Mouse (Mus musculus): ENCODE measurements at regions not wholly inside any gene's neighbourhood (a gene's known extent, or its start where the extent isn't known, plus 50 kb on each side); places are given as distances from the start of the nearest gene placed in this dataset.

GRCm38 (mm10) chr5:148742158-148742835, 186.8 kb downstream of the Katnal1 start:
- DNase-seq (ENCODE audit: low spot score), result no peak

GRCm38 (mm10) chr5:148741267-148742004, 187.7 kb downstream of the Katnal1 start:
- no peak for DNase-seq (ENCODE audit: low spot score)

GRCm38 (mm10) chr5:148740366-148741266, 188.0 kb upstream of the Ubl3 start:
- peak; percentile 56 for DNase-seq (ENCODE audit: low spot score)

- no peak for DNase-seq (ENCODE audit: low spot score)
Measured at GRCm38 (mm10) chr5:148739672-148740071, 187.1 kb upstream of the Ubl3 start.

GRCm38 (mm10) chr5:148739141-148739540, 186.6 kb upstream of the Ubl3 start:
- no peak for DNase-seq (ENCODE audit: low spot score)

GRCm38 (mm10) chr5:148729541-148729940, 177.0 kb upstream of the Ubl3 start:
- DNase-seq (ENCODE audit: low spot score), result peak; percentile 65

- DNase-seq (ENCODE audit: low spot score), result no peak
Measured at GRCm38 (mm10) chr5:148728492-148728891, 175.9 kb upstream of the Ubl3 start.

GRCm38 (mm10) chr5:148726442-148726841, 173.9 kb upstream of the Ubl3 start:
- DNase-seq (ENCODE audit: low spot score), result no peak

- no peak for DNase-seq (ENCODE audit: low spot score)
Measured at GRCm38 (mm10) chr5:148724470-148724869, 171.9 kb upstream of the Ubl3 start.

GRCm38 (mm10) chr5:148723677-148724227, 171.2 kb upstream of the Ubl3 start:
- no peak for DNase-seq (ENCODE audit: low spot score)

- DNase-seq (ENCODE audit: low spot score), result no peak
Measured at GRCm38 (mm10) chr5:148720604-148721003, 168.0 kb upstream of the Ubl3 start.

- DNase-seq (ENCODE audit: low spot score), result no peak
Measured at GRCm38 (mm10) chr5:148716633-148717032, 164.0 kb upstream of the Ubl3 start.

- no peak for DNase-seq (ENCODE audit: low spot score)
Measured at GRCm38 (mm10) chr5:148715218-148715991, 162.8 kb upstream of the Ubl3 start.

GRCm38 (mm10) chr5:148714807-148715206, 162.2 kb upstream of the Ubl3 start:
- DNase-seq (ENCODE audit: low spot score), result no peak

- no peak for DNase-seq (ENCODE audit: low spot score)
Measured at GRCm38 (mm10) chr5:148713796-148714195, 161.2 kb upstream of the Ubl3 start.

GRCm38 (mm10) chr5:148713039-148713438, 160.4 kb upstream of the Ubl3 start:
- no peak for DNase-seq (ENCODE audit: low spot score)

GRCm38 (mm10) chr5:148711570-148711969, 159.0 kb upstream of the Ubl3 start:
- no peak for DNase-seq (ENCODE audit: low spot score)

GRCm38 (mm10) chr5:148709111-148709771, 156.7 kb upstream of the Ubl3 start:
- DNase-seq (ENCODE audit: low spot score), result no peak

- peak; percentile 24 for DNase-seq (ENCODE audit: low spot score)
Measured at GRCm38 (mm10) chr5:148708014-148708741, 155.6 kb upstream of the Ubl3 start.

GRCm38 (mm10) chr5:148707335-148707734, 154.7 kb upstream of the Ubl3 start:
- DNase-seq (ENCODE audit: low spot score), result no peak

Measured in MN1 (cell line).